Mouse (Mus musculus) frontal cortex, adult 2 months (tissue): Measurements from ENCODE around the gene Ccdc14. TPM values are rescaled to one million over a fixed set of nuclear protein-coding genes. Genes with fewer than 3 reads are reported as not detected.
"Not testable (repeated sequence)": the region's sequence is repeated elsewhere in the genome, so short reads cannot be mapped to it uniquely, and the experiment has no call there.

Experiments used
- DNase-seq, 2 experiments: peaks; one replicate each; pipeline ENCODE4 v3.0.0; 2022; ENCODE audit warnings: low spot score in 1 of 2; ENCODE audit errors: extremely low spot score in 1 of 2
- polyA plus RNA-seq: library from polyadenylated mRNA; depleted of rRNA; stranded (reverse); fragments of >200 nt; gene quantifications from 2 replicates; pipeline ENCODE4 v1.2.3, GENCODE M21; 2012; rRNA removed

The Ccdc14 gene
- polyA plus RNA-seq, result 2.8 TPM in 2 replicates

- DNase-seq, result peak; percentile 58 to 82
These were observed at the start of gene Ccdc14 for GRCm38 (mm10) chr16:34690334-34691144. Gene Ccdc14, plus strand, starts transcription at chr16:34690616.

GRCm38 (mm10) chr16:34643511-34644259 lies 46.7 kb upstream of the Ccdc14 start:
- DNase-seq, result peak; percentile 59 to 77

GRCm38 (mm10) chr16:34649621-34650020 lies 40.8 kb upstream of the Ccdc14 start, which contains the start of gene Ropn1:
Gene Ropn1, plus strand, starts transcription at chr16:34649921.
- DNase-seq, result no peak

GRCm38 (mm10) chr16:34653023-34653422 lies 37.4 kb upstream of the Ccdc14 start:
- peak in 1 of 2 experiments; percentile 21 for DNase-seq

GRCm38 (mm10) chr16:34657566-34657965 lies 32.9 kb upstream of the Ccdc14 start:
- DNase-seq, result peak in 1 of 2 experiments; percentile 46

GRCm38 (mm10) chr16:34657983-34658382 lies 32.4 kb upstream of the Ccdc14 start:
- no peak for DNase-seq

- DNase-seq, result no peak
These were observed 32.0 kb upstream of the Ccdc14 start for GRCm38 (mm10) chr16:34658388-34658787.

- DNase-seq, result no peak
These were observed 25.9 kb upstream of the Ccdc14 start for GRCm38 (mm10) chr16:34664553-34664952.

GRCm38 (mm10) chr16:34667031-34667726 lies 23.2 kb upstream of the Ccdc14 start:
- peak in 1 of 2 experiments; percentile 85 for DNase-seq

GRCm38 (mm10) chr16:34668341-34668740 lies 22.1 kb upstream of the Ccdc14 start:
- no peak for DNase-seq

GRCm38 (mm10) chr16:34671966-34672365 lies 18.4 kb upstream of the Ccdc14 start:
- DNase-seq, result no peak

GRCm38 (mm10) chr16:34672822-34673221 lies 17.6 kb upstream of the Ccdc14 start:
- no peak for DNase-seq

GRCm38 (mm10) chr16:34674365-34674764 lies 16.1 kb upstream of the Ccdc14 start:
- no peak for DNase-seq

- DNase-seq, result no peak
These were observed 8.6 kb upstream of the Ccdc14 start for GRCm38 (mm10) chr16:34681823-34682222.

GRCm38 (mm10) chr16:34689879-34690278 lies 537 bp upstream of the Ccdc14 start:
- no peak for DNase-seq

GRCm38 (mm10) chr16:34691156-34691555 lies 740 bp downstream of the Ccdc14 start:
- DNase-seq, result no peak

- no peak for DNase-seq
These were observed 4.1 kb downstream of the Ccdc14 start for GRCm38 (mm10) chr16:34694477-34694876.

- not testable (repeated sequence) for DNase-seq
These were observed 8.3 kb downstream of the Ccdc14 start for GRCm38 (mm10) chr16:34698721-34699120.

- peak; percentile 61 to 90 for DNase-seq
These were observed 9.9 kb downstream of the Ccdc14 start for GRCm38 (mm10) chr16:34700165-34700827.

- DNase-seq, result no peak
These were observed 10.4 kb downstream of the Ccdc14 start for GRCm38 (mm10) chr16:34700828-34701216.
